Mouse (Mus musculus) urinary bladder, postnatal 0 days (tissue): ENCODE data around the gene Zfp952. TPM values are rescaled to one million over a fixed set of nuclear protein-coding genes. Genes with fewer than 3 reads are reported as not detected.

Experiments used
- polyA plus RNA-seq: library from polyadenylated mRNA; unstranded; fragments of >200 nt; fragmentation: Nextera tagmentation; extraction: Ambion mirVana; gene quantifications from 2 replicates; pipeline ENCODE4 v1.2.1, GENCODE M21; 2015

Zfp952 gene
- 5.5 and 6.2 TPM in 2 replicates for polyA plus RNA-seq

DNA sequence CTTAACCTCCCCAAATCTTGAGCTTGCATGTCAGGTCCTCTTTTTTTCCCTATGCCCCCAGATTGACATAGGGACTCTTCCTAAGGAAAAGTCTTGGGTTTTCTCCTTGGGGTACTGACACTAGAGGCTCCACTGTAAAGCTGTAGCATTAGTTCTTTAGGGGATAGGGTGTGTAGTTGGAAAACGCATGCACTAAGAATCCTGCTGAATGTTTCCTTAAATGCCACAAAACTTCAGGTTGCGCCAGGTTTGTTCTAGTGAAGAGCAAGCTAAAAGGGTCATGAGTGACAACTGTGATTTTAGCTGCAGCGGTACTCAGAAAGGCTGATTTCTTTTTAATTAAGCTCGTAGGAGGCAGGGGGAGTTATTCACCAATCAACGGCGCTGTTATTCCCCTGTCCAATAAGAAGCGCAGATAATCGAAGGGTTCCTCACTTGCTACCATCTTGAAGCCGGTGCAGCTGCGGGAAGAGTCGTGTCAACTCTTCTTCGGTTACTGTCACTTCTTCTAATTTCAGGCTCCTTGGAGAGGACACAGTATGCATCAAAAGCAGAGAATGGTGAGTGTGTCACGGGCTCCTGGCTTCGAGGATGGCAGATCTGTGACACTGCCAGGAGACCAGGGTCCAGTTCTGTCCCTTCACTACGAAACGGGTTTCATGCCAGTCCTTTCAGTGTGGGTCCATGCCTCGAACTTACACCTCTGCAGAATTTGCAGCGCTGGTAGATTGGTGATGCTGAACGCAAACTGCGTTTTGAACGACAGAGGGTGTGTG lies at the start of gene Zfp952:
TSS of gene Zfp952 (plus strand) at position 431 of the 776 bp plus-strand sequence.

DNA sequence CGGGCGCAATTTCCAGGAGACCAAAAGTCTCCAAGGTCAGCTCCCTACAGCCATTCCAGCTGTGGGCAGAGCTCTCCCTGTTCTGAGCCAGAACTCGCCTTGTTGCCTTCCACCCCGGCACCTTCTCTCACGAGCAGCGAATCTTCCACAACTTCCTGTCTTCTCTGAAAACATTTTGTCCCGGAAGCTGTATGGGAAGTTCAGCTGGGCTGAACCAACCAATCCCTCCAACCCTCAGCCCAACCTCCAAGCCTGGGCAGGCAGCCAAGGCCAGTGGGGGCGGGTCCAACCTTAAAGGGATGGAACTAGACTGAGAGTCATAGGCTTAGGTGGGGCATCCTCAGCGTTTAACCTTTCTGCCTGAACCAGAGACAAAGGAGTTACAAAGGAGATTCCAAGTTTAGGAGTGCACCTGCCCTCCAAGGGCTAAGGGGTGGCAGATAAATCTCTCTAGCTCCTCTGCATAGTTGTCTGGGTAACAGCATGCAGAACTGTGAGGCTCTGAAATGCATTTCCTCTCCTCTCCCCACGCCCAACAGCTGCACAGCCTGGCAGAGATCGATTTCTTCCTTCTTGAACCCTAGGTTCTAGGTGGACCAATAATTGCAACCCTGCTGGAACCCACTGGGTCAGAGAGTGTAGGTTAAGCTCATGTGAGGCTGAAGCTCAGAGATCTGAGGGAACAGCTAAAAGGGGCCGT lies 45.6 kb upstream of the Zfp952 start, which contains the start of gene Cyp4f13:
TSS of gene Cyp4f13 (minus strand) at position 188 of the 700 bp plus-strand sequence.

DNA sequence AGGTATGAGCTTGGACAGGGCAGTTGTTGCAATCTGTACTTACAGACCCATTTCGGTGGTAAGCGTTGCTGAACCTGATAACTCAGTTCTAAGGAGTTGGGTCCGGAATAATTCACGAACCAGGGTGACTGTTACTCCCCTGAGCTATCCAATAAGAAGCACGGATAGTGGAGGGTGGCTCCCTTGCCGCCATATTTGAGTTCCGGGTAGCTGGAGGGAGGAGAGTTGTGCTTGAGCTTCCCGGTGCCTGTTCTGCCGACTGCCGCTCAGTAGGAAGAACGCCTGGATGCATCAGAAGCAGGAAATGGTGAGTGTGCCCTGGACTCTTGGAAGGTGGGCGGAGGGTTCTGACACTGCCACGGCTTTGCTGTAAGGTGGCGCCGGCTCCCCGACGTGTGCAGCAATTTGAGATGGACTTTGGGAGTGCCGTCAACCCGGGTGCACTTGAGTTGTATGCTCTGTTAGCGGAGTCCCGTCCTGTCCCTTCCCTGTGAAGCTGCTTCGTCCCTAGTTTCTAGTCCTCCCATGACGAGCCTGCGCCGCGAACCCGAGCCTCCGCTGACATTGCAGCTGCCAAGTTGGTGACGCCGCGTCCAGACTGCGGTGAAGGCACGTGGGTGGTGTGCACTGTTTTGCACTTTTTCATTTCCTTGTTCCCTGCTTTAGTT lies 27.2 kb upstream of the Zfp952 start, which contains the start of gene Zfp472:
TSS of gene Zfp472 (plus strand) at position 192 of the 668 bp plus-strand sequence.

DNA sequence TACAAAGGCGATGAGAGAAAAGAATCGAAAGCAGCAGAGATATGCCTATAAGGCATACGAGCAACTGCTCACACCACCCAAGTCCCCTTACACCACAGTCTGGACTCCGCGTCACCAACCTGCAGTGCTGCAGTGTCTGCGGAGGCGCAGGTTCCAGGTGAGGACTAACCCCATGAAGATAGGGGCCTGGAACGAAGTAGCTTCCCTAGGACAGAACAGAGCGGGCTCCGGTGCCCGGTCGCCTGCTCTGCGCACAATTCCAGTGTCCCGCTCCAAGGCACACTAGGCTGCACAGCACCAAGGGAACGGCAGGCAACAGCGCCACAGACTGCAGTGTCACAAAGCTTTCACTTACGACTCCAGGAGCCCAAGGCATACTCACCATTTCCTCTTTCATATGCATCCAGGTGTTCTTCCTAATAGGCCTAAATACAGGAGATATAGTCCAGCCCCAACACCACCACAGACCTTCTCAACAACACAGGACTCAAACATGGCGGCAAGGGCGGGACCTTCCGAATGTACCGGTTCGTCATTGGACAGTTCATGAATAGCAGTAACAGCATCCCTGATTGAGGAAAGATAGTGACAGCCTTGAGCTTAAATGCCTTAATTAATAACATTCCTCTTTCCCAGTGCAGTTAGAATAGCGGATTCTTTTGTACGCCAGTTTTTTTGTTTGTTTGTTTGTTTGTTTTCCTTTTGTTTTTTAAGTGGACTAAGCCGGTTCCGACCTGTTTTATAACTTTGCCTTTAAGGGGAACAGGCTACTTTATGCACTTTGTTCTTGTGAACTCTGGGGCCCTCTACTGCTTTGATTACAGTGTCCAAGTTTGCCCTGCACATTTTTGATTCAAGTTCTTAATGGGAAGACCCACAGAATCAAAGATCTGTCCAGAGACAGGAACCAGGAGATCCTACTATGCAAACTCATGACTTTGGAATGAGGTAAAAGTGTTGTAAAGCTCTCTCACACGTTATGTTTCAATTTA lies 40.3 kb downstream of the Zfp952 start, which contains the start of gene Zfp763:
TSS of gene Zfp763 (minus strand) at position 503 of the 992 bp plus-strand sequence.

Other genes with a start within 250 kb of the Zfp952 start
- gene Zfp871, start 204.8 kb upstream of the Zfp952 start, polyA plus RNA-seq: 21.6 TPM in 2 replicates
- 6.3 and 7.3 TPM in 2 replicates for gene Zfp811, start 183.2 kb upstream of the Zfp952 start, polyA plus RNA-seq
- gene Zfp799, start 162.9 kb upstream of the Zfp952 start, polyA plus RNA-seq: 4.2 and 5.7 TPM in 2 replicates
- 3.1 and 3.5 TPM in 2 replicates for gene Zfp870, start 101.5 kb upstream of the Zfp952 start, polyA plus RNA-seq
- gene Cyp4f14, start 75.8 kb upstream of the Zfp952 start, polyA plus RNA-seq: not detected in 2 replicates
- gene Cyp4f13, start 45.7 kb upstream of the Zfp952 start, polyA plus RNA-seq: 16.0 and 18.7 TPM in 2 replicates
- gene Zfp472, start 27.3 kb upstream of the Zfp952 start, polyA plus RNA-seq: 4.0 and 4.2 TPM in 2 replicates
- 2.8 and 3.1 TPM in 2 replicates for gene Zfp763, start 40.3 kb downstream of the Zfp952 start, polyA plus RNA-seq
- gene 4921501E09Rik, start 74.9 kb downstream of the Zfp952 start, polyA plus RNA-seq: not detected in 2 replicates
- 2.8 and 3.8 TPM in 2 replicates for gene Zfp563, start 96.2 kb downstream of the Zfp952 start, polyA plus RNA-seq
- gene Morc2b, start 146.6 kb downstream of the Zfp952 start, polyA plus RNA-seq: not detected in 2 replicates
- not detected in 2 replicates for gene Olfr55, start 175.3 kb downstream of the Zfp952 start, polyA plus RNA-seq
- gene Olfr239, start 198.2 kb downstream of the Zfp952 start, polyA plus RNA-seq: 0.04 TPM in 1 of 2 replicates, not detected in the other
- not detected in 2 replicates for gene Olfr1564, start 228.6 kb downstream of the Zfp952 start, polyA plus RNA-seq